Mouse (Mus musculus): Measurements from ENCODE around the gene Smco3.

GRCm38 (mm10) chr6:136855183-136855582 lies 19.9 kb upstream of the Smco3 start:
- TF ChIP-seq POLR2A (IDR thresholded peaks at IDR 0.05; ENCODE audit: extremely low read depth, insufficient read depth, low read length) (no peak), CTCF (IDR thresholded peaks at IDR 0.05; ENCODE audit: low read depth, low read length) (no peak)
